Mouse (Mus musculus): ENCODE data around the gene Ttll2. TPM values are rescaled to one million over a fixed set of nuclear protein-coding genes. Genes with fewer than 3 reads are reported as not detected.
"Not testable (repeated sequence)": the region's sequence is repeated elsewhere in the genome, so short reads cannot be mapped to it uniquely, and the experiment has no call there.

Gene Ttll2
- total RNA-seq (2021), result not detected
- long read RNA-seq, experiment 1, result 0 reads
- long read RNA-seq, experiment 2, result 0 reads

GRCm38 (mm10) chr17:7352596-7352995, at the start of gene Ttll2:
Ttll2 (minus strand) TSS chr17:7352696.
- H3K4me3 ChIP-seq; DNase-seq (ENCODE audit: extremely low spot score in 1 of 2, low spot score in 2 of 2); H3K27ac ChIP-seq; intact Hi-C loops (cut with DNase I): not testable (repeated sequence)

- H3K4me3 ChIP-seq; DNase-seq (ENCODE audit: extremely low spot score in 1 of 2, low spot score in 2 of 2); H3K27ac ChIP-seq; intact Hi-C loops (cut with DNase I): not testable (repeated sequence)
Observed at GRCm38 (mm10) chr17:7399770-7400169, 47.3 kb upstream of the Ttll2 start.

- intact Hi-C loops (cut with DNase I); H3K4me3 ChIP-seq; DNase-seq (ENCODE audit: extremely low spot score in 1 of 2, low spot score in 2 of 2); H3K27ac ChIP-seq: not testable (repeated sequence)
Observed at GRCm38 (mm10) chr17:7398198-7398847, 45.8 kb upstream of the Ttll2 start.

GRCm38 (mm10) chr17:7397079-7397478, 44.6 kb upstream of the Ttll2 start:
- intact Hi-C loops (cut with DNase I); H3K4me3 ChIP-seq; H3K27ac ChIP-seq; DNase-seq (ENCODE audit: extremely low spot score in 1 of 2, low spot score in 2 of 2): not testable (repeated sequence)

GRCm38 (mm10) chr17:7396288-7396687, 43.8 kb upstream of the Ttll2 start:
- DNase-seq (ENCODE audit: extremely low spot score in 1 of 2, low spot score in 2 of 2); intact Hi-C loops (cut with DNase I); H3K4me3 ChIP-seq; H3K27ac ChIP-seq: not testable (repeated sequence)

GRCm38 (mm10) chr17:7395671-7396070, 43.2 kb upstream of the Ttll2 start:
- H3K4me3 ChIP-seq; DNase-seq (ENCODE audit: extremely low spot score in 1 of 2, low spot score in 2 of 2); intact Hi-C loops (cut with DNase I); H3K27ac ChIP-seq: not testable (repeated sequence)

GRCm38 (mm10) chr17:7395116-7395515, 42.6 kb upstream of the Ttll2 start:
- intact Hi-C loops (cut with DNase I); DNase-seq (ENCODE audit: extremely low spot score in 1 of 2, low spot score in 2 of 2); H3K27ac ChIP-seq; H3K4me3 ChIP-seq: not testable (repeated sequence)

- intact Hi-C loops (cut with DNase I); H3K4me3 ChIP-seq; DNase-seq (ENCODE audit: extremely low spot score in 1 of 2, low spot score in 2 of 2); H3K27ac ChIP-seq: not testable (repeated sequence)
Observed at GRCm38 (mm10) chr17:7389898-7390297, 37.4 kb upstream of the Ttll2 start.

GRCm38 (mm10) chr17:7388958-7389356, 36.5 kb upstream of the Ttll2 start:
- DNase-seq (ENCODE audit: extremely low spot score in 1 of 2, low spot score in 2 of 2); intact Hi-C loops (cut with DNase I); H3K27ac ChIP-seq; H3K4me3 ChIP-seq: not testable (repeated sequence)

- H3K27ac ChIP-seq; H3K4me3 ChIP-seq; DNase-seq (ENCODE audit: extremely low spot score in 1 of 2, low spot score in 2 of 2); intact Hi-C loops (cut with DNase I): not testable (repeated sequence)
Observed at GRCm38 (mm10) chr17:7388341-7388957, 36.0 kb upstream of the Ttll2 start.

GRCm38 (mm10) chr17:7386016-7386415, 33.5 kb upstream of the Ttll2 start:
- intact Hi-C loops (cut with DNase I); H3K4me3 ChIP-seq; DNase-seq (ENCODE audit: extremely low spot score in 1 of 2, low spot score in 2 of 2); H3K27ac ChIP-seq: not testable (repeated sequence)

- intact Hi-C loops (cut with DNase I); DNase-seq (ENCODE audit: extremely low spot score in 1 of 2, low spot score in 2 of 2); H3K27ac ChIP-seq; H3K4me3 ChIP-seq: not testable (repeated sequence)
Observed at GRCm38 (mm10) chr17:7385364-7385763, 32.9 kb upstream of the Ttll2 start, which contains the start of gene Unc93a2. Unc93a2 (minus strand) TSS chr17:7385464.

GRCm38 (mm10) chr17:7383167-7384143, 31.0 kb upstream of the Ttll2 start:
- H3K4me3 ChIP-seq; DNase-seq (ENCODE audit: extremely low spot score in 1 of 2, low spot score in 2 of 2); intact Hi-C loops (cut with DNase I); H3K27ac ChIP-seq: not testable (repeated sequence)

- H3K27ac ChIP-seq; intact Hi-C loops (cut with DNase I); H3K4me3 ChIP-seq; DNase-seq (ENCODE audit: extremely low spot score in 1 of 2, low spot score in 2 of 2): not testable (repeated sequence)
Observed at GRCm38 (mm10) chr17:7382711-7383110, 30.2 kb upstream of the Ttll2 start.

- DNase-seq (ENCODE audit: extremely low spot score in 1 of 2, low spot score in 2 of 2); H3K4me3 ChIP-seq; H3K27ac ChIP-seq; intact Hi-C loops (cut with DNase I): not testable (repeated sequence)
Observed at GRCm38 (mm10) chr17:7377907-7378306, 25.4 kb upstream of the Ttll2 start.

- H3K27ac ChIP-seq; DNase-seq (ENCODE audit: extremely low spot score in 1 of 2, low spot score in 2 of 2); intact Hi-C loops (cut with DNase I); H3K4me3 ChIP-seq: not testable (repeated sequence)
Observed at GRCm38 (mm10) chr17:7376951-7377700, 24.6 kb upstream of the Ttll2 start.

Data from left cerebral cortex, adult 2 months (tissue).